ENCODE assay signal across 14 mouse cellular contexts in the genomic region with DNA sequence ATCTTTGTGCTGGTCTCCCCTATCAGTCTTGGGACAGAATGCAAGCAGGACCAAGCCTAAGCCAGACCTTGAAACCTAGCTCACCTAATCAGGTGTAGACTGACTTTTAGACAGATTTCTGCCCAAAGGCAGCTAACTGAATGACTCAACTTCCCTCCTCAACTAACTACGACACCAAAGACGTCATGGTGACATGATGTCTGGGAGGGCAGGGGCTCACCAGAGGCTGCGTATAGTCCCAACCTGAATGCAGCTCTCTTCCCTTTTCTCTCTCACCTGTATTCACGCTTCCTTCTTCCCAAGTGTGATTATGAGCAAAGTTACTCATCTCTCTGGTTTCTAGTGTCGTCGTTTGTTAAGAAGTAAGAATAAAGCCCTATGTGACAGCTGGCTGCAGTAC. TPM values are rescaled to one million over a fixed set of nuclear protein-coding genes. Genes with fewer than 3 reads are reported as not detected.
DNase-seq lines count a peak whose midpoint lies in the region; ATAC-seq and TF ChIP-seq lines count a peak whose summit lies in the region.
"Had no signal": no experiment of that assay in that cellular context is flagged by ENCODE, and none has a peak within 500 bp of the region (broad histone marks: within the 10 kb centered on the region; RNA-seq: fewer than 3 reads in every experiment).

No protein-coding gene starts in this region.

- no peak for TF ChIP-seq RAD21 in MEL (IDR thresholded peaks at IDR 0.05; ENCODE audit: low read depth, low read length)

- H3K9me3 ChIP-seq in MEL (replicated peaks; ENCODE audit: insufficient read depth, low read length), result no peaks in the 10 kb centered on the region
- no peaks in the 10 kb centered on the region for H3K9me3 ChIP-seq in liver, embryonic 15.5 days (replicated peaks)
- no peaks in the 10 kb centered on the region for H3K9me3 ChIP-seq in midbrain, embryonic 10.5 days (replicated peaks)
- H3K9me3 ChIP-seq: forebrain, embryonic 13.5 days had no signal

- peaks cover 0 to 39% of the 10 kb centered on the region in 2 experiments; a peak in 2 of 4 replicates for H3K36me3 ChIP-seq in MEL (ENCODE audit: control insufficient read depth in 1 of 2, insufficient read depth in 2 of 2, low read length in 2 of 2)
- peaks cover 25% of the 10 kb centered on the region for H3K36me3 ChIP-seq in liver, embryonic 15.5 days (replicated peaks)
- H3K36me3 ChIP-seq in midbrain, embryonic 10.5 days, result peaks cover 23% of the 10 kb centered on the region

- H3K4me2 ChIP-seq in liver, embryonic 15.5 days, result peak overlapping the region; percentile 86; the same call in 1 of the 2 replicates
- H3K4me2 ChIP-seq: forebrain, embryonic 13.5 days had no signal

- TF ChIP-seq EP300 in MEL (IDR thresholded peaks at IDR 0.05; ENCODE audit: low read depth in 1 of 2, low read length in 2 of 2), result no peak

- H3K79me2 ChIP-seq in MEL (ENCODE audit: control insufficient read depth, insufficient read depth, low read length, poor library complexity), result no peaks in the 10 kb centered on the region

- peaks cover 56% of the 10 kb centered on the region for H3K4me1 ChIP-seq in cerebellum, adult 2 months (ENCODE audit: control insufficient read depth, insufficient read depth, low read length)
- H3K4me1 ChIP-seq in MEL (ENCODE audit: control insufficient read depth in 1 of 2, insufficient read depth in 2 of 2, low read length in 2 of 2), result peaks cover 13 to 43% of the 10 kb centered on the region in 2 experiments
- H3K4me1 ChIP-seq in liver, embryonic 15.5 days (replicated peaks), result peaks cover 100% of the 10 kb centered on the region
- peaks cover 16% of the 10 kb centered on the region for H3K4me1 ChIP-seq in midbrain, embryonic 10.5 days

- no peaks in the 10 kb centered on the region for H3K27me3 ChIP-seq in cerebellum, adult 2 months (ENCODE audit: control insufficient read depth, insufficient read depth, low read length)
- no peaks in the 10 kb centered on the region for H3K27me3 ChIP-seq in MEL (ENCODE audit: control insufficient read depth in 1 of 2, insufficient read depth in 2 of 2, low read length in 2 of 2)
- H3K27me3 ChIP-seq in liver, embryonic 15.5 days, result no peaks in the 10 kb centered on the region
- H3K27me3 ChIP-seq in midbrain, embryonic 10.5 days (ENCODE audit: low read depth, poor library complexity, severe bottlenecking), result no peaks in the 10 kb centered on the region
- H3K27me3 ChIP-seq: forebrain, embryonic 13.5 days had no signal

- TF ChIP-seq CTCF in cerebellum, adult 2 months (IDR thresholded peaks at IDR 0.05; ENCODE audit: borderline replicate concordance, insufficient read depth, low read depth, low read length), result no peak
- no peak for TF ChIP-seq CTCF in layer of hippocampus, adult 2 months (conservative IDR thresholded peaks at IDR 0.05)
- no peak for TF ChIP-seq CTCF in MEL (IDR thresholded peaks at IDR 0.05 in 2 of 3, conservative IDR thresholded peaks at IDR 0.05 in 1 of 3; ENCODE audit: control insufficient read depth in 1 of 3, insufficient read depth in 1 of 3, low read depth in 2 of 3, low read length in 3 of 3, poor library complexity in 1 of 3, severe bottlenecking in 1 of 3)

- no peak for TF ChIP-seq POLR2A in cerebellum, adult 2 months (IDR thresholded peaks at IDR 0.05; ENCODE audit: borderline replicate concordance, insufficient read depth, low read length)
- no peak for TF ChIP-seq POLR2A in MEL (IDR thresholded peaks at IDR 0.05; ENCODE audit: control insufficient read depth in 1 of 2, insufficient read depth in 1 of 2, low read depth in 1 of 2, low read length in 2 of 2, poor library complexity in 1 of 2)

- H3K27ac ChIP-seq in cerebellum, adult 2 months (ENCODE audit: insufficient read depth, low read length), result peak overlapping the region; percentile 55; the same call in 1 of the 2 replicates
- peak overlapping the region; percentile 98 for H3K27ac ChIP-seq in layer of hippocampus, adult 2 months
- H3K27ac ChIP-seq in MEL (ENCODE audit: control insufficient read depth, low read depth, low read length), result peak overlapping the region; percentile 99
- peak overlapping the region; percentile 99 for H3K27ac ChIP-seq in liver, embryonic 15.5 days (replicated peaks)
- no peak overlapping the region for H3K27ac ChIP-seq in midbrain, embryonic 10.5 days (replicated peaks)
- H3K27ac ChIP-seq: forebrain, embryonic 13.5 days; hindbrain, postnatal 0 days had no signal

- 95% methylated on average over 6 of the region's 6 CpGs for WGBS in cerebellum, adult 2 months
- WGBS in liver, embryonic 15.5 days (ENCODE audit: insufficient replicate concordance), result 71% methylated on average over 6 of the region's 6 CpGs
- 91% methylated on average over 6 of the region's 6 CpGs for WGBS in midbrain, embryonic 10.5 days

- no peak overlapping the region for H3K4me3 ChIP-seq in cerebellum, adult 2 months (replicated peaks; ENCODE audit: insufficient read depth, low read depth, low read length)
- no peak overlapping the region for H3K4me3 ChIP-seq in layer of hippocampus, adult 2 months
- no peak overlapping the region for H3K4me3 ChIP-seq in MEL (ENCODE audit: control insufficient read depth in 1 of 2, insufficient read depth in 1 of 2, low read depth in 2 of 2, low read length in 2 of 2)
- no peak overlapping the region for H3K4me3 ChIP-seq in liver, embryonic 15.5 days (replicated peaks)
- no peak overlapping the region for H3K4me3 ChIP-seq in midbrain, embryonic 10.5 days
- H3K4me3 ChIP-seq: forebrain, embryonic 13.5 days had no signal

- DNase-seq in cerebellum, adult 2 months, result no peak
- no peak for DNase-seq in cerebellum, adult 8-10 months
- DNase-seq in layer of hippocampus, adult 2 months (ENCODE audit: low spot score in 2 of 2), result no peak
- DNase-seq in layer of hippocampus, adult 18-20 months (ENCODE audit: low spot score in 2 of 2), result no peak
- no peak for DNase-seq in MEL (ENCODE audit: low read depth, low spot score)
- no peak for DNase-seq in urinary bladder, adult 18-20 months (ENCODE audit: low spot score in 2 of 2)
- DNase-seq in midbrain, embryonic 10.5 days (ENCODE audit: low spot score), result no peak
- DNase-seq: adrenal gland, adult 2 months; cerebellum, adult 9-11 months; heart, postnatal 4 days; lung, adult 18-20 months had no signal

- no peak for ATAC-seq in liver, embryonic 15.5 days (ENCODE audit: insufficient read depth)
- ATAC-seq: forebrain, embryonic 13.5 days; hindbrain, postnatal 0 days had no signal

- no peak overlapping the region for H3K9ac ChIP-seq in MEL (ENCODE audit: control insufficient read depth, low read depth, low read length, poor library complexity, severe bottlenecking)
- H3K9ac ChIP-seq in liver, embryonic 15.5 days, result 0 out of 2 replicates have a peak overlapping the region, but pooled peaks have one; percentile 6
- H3K9ac ChIP-seq: forebrain, embryonic 13.5 days had no signal

TF ChIP-seq in MEL, 35 proteins besides CTCF, POLR2A, EP300 and RAD21 (continues in another document):
- no peak for TF ChIP-seq MXI1 (IDR thresholded peaks at IDR 0.05; ENCODE audit: low read depth, low read length)
- no peak for TF ChIP-seq TAL1 (IDR thresholded peaks at IDR 0.05; ENCODE audit: low read length)
- no peak for TF ChIP-seq E2F4 (IDR thresholded peaks at IDR 0.05; ENCODE audit: borderline replicate concordance, low read depth, low read length)
- no peak for TF ChIP-seq MAFK (IDR thresholded peaks at IDR 0.05; ENCODE audit: borderline replicate concordance, low read depth, low read length)
- no peak for TF ChIP-seq USF1 (IDR thresholded peaks at IDR 0.05; ENCODE audit: low read depth, low read length)
- no peak for TF ChIP-seq ZMIZ1 (IDR thresholded peaks at IDR 0.05; ENCODE audit: low read depth, low read length)
- no peak for TF ChIP-seq MYC (IDR thresholded peaks at IDR 0.05; ENCODE audit: low read depth, low read length)
- no peak for TF ChIP-seq POLR2AphosphoS5 (IDR thresholded peaks at IDR 0.05; ENCODE audit: borderline replicate concordance, low read depth, low read length)
- no peak for TF ChIP-seq NRF1 (IDR thresholded peaks at IDR 0.05; ENCODE audit: insufficient read depth, low read depth, low read length, poor library complexity, severe bottlenecking)
- no peak for TF ChIP-seq UBTF (IDR thresholded peaks at IDR 0.05; ENCODE audit: borderline replicate concordance, insufficient read depth, low read depth, low read length)
- TF ChIP-seq MYB (IDR thresholded peaks at IDR 0.05; ENCODE audit: low read depth, low read length), result no peak
- TF ChIP-seq GABPA (IDR thresholded peaks at IDR 0.05; ENCODE audit: low read depth, low read length), result no peak
- TF ChIP-seq MAX (IDR thresholded peaks at IDR 0.05; ENCODE audit: low read length), result no peak

RNA-seq across cellular contexts. Expression of a gene that starts 33.6 kb away (rescaled TPM):
- polyA plus RNA-seq in cerebellum, adult 2 months (2012; rRNA removed), result 9.2 and 9.7 TPM in 2 replicates
- total RNA-seq in layer of hippocampus, adult 2 months (2021), result 1 to 10 TPM; 1.4 to 1.6 TPM
- total RNA-seq in layer of hippocampus, adult 18-20 months (2021), result 1 to 10 TPM; 1.1 to 2.3 TPM
- not detected in 2 replicates for total RNA-seq in MEL (2012; rRNA removed)
- under 1 TPM in 1 of 2 experiments, not detected in 1; 0.17 TPM for polyA plus RNA-seq in MEL (2012; ENCODE audit: insufficient read depth in 1 of 2, insufficient read length in 2 of 2, low read depth in 1 of 2, low replicate concordance in 2 of 2, missing spikeins in 1 of 2)
- 1.0 and 1.1 TPM in 2 replicates for polyA plus RNA-seq in liver, embryonic 15.5 days (2015; fragmentation: Nextera tagmentation; extraction: Ambion mirVana)
- polyA plus RNA-seq in midbrain, embryonic 10.5 days (2016; fragmentation: Nextera tagmentation; extraction: Ambion mirVana), result 4.2 and 4.6 TPM in 2 replicates

RNA-seq across cellular contexts. Expression of a gene that starts 44.0 kb away (rescaled TPM):
- polyA plus RNA-seq in cerebellum, adult 2 months (2012; rRNA removed), result 141 and 142 TPM in 2 replicates
- 100 to 1,000 TPM; 129 to 134 TPM for total RNA-seq in layer of hippocampus, adult 2 months (2021)
- 100 to 1,000 TPM; 134 to 146 TPM for total RNA-seq in layer of hippocampus, adult 18-20 months (2021)
- 4.8 and 6.5 TPM in 2 replicates for total RNA-seq in MEL (2012; rRNA removed)
- polyA plus RNA-seq in MEL (2012; ENCODE audit: insufficient read depth in 1 of 2, insufficient read length in 2 of 2, low read depth in 1 of 2, low replicate concordance in 2 of 2, missing spikeins in 1 of 2), result 10 to 100 TPM in 1 of 2 experiments, not detected in 1; 23.9 TPM
- polyA plus RNA-seq in liver, embryonic 15.5 days (2015; fragmentation: Nextera tagmentation; extraction: Ambion mirVana), result 209 and 237 TPM in 2 replicates
- 107 and 128 TPM in 2 replicates for polyA plus RNA-seq in midbrain, embryonic 10.5 days (2016; fragmentation: Nextera tagmentation; extraction: Ambion mirVana)

RNA-seq across cellular contexts. Expression of a gene that starts 51.5 kb away (rescaled TPM):
- polyA plus RNA-seq in cerebellum, adult 2 months (2012; rRNA removed), result 63.8 and 68.7 TPM in 2 replicates
- total RNA-seq in layer of hippocampus, adult 2 months (2021), result 10 to 100 TPM; 23.5 to 25.4 TPM
- 10 to 100 TPM; 19.5 to 22.3 TPM for total RNA-seq in layer of hippocampus, adult 18-20 months (2021)
- 59.8 and 102 TPM in 2 replicates for total RNA-seq in MEL (2012; rRNA removed)
- 100 to 1,000 TPM in 1 of 2 experiments, not detected in 1; 486 TPM for polyA plus RNA-seq in MEL (2012; ENCODE audit: insufficient read depth in 1 of 2, insufficient read length in 2 of 2, low read depth in 1 of 2, low replicate concordance in 2 of 2, missing spikeins in 1 of 2)
- polyA plus RNA-seq in liver, embryonic 15.5 days (2015; fragmentation: Nextera tagmentation; extraction: Ambion mirVana), result 20.5 and 20.9 TPM in 2 replicates
- 70.2 and 86.2 TPM in 2 replicates for polyA plus RNA-seq in midbrain, embryonic 10.5 days (2016; fragmentation: Nextera tagmentation; extraction: Ambion mirVana)
